Mouse (Mus musculus): ENCODE data around the gene Gprc5d. TPM values are rescaled to one million over a fixed set of nuclear protein-coding genes. Genes with fewer than 3 reads are reported as not detected.
A peak's percentile ranks its signal among the peaks of the same experiment; 100 is the strongest.

The Gprc5d gene
- polyA plus RNA-seq, 1 experiment from 2014 or later = not detected

DNA sequence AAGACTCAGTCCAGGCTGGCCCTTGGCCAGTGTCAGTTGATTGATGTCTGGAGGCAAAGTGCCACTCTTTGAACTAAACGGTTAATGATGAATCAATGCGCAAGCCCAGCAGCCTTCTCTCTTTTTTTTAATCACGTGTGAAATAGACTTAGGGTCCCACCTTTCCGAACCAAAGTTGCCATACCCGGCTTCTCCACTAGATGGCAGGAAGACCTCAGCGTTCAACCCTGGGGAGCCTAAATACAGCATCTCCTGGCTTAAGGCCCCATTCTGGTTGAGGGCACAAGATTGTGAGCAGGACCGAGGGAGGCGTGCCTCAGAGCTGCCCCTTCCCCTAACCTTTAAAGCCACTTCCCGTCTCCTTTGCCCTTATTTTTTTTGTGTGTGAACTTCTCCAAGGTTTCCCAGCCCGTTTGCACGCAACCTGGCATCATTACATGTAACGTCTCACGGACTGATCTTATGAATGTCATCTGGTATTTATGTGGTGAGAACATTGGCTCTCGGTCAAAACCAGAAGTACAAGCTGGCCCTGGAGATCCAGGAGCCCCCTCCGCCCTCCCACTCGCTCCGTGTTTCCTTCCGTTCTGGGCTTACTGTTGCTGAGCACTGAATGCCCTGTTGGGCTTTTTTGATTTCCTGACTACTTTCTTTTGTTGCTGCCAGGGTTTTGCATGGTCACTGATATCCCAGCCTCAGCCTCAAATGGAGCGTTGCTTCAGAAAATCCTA, 30.2 kb downstream of the Gprc5d start:
- H3K4me1 ChIP-seq (ENCODE audit: control insufficient read depth in 2 of 2, insufficient read depth in 2 of 2, low read length in 2 of 2) = no peaks in the 10 kb centered on the region
- peaks cover 3% of the 10 kb centered on the region; the same call in 1 of the 2 replicates for H3K27me3 ChIP-seq (ENCODE audit: control insufficient read depth, insufficient read depth, low read length)
- 0 out of 2 replicates have a peak overlapping the region, but pooled peaks have one; percentile 17 for H3K9ac ChIP-seq (ENCODE audit: low read length)
- H3K36me3 ChIP-seq (ENCODE audit: control insufficient read depth, insufficient read depth, low read length) = no peaks in the 10 kb centered on the region
- WGBS = 27% methylated on average over 19 of the region's 19 CpGs
- peak overlapping the region in 1 of 2 experiments; percentile 2; a peak in 2 of 4 replicates for H3K4me3 ChIP-seq (ENCODE audit: control insufficient read depth in 1 of 2, insufficient read depth in 1 of 2, low read depth in 1 of 2, low read length in 2 of 2)
- peak; percentile 66 for ATAC-seq (ENCODE audit: insufficient number of reproducible peaks, insufficient read depth, low FRiP score, low read depth)
- peak overlapping the region; percentile 46 for H3K4me2 ChIP-seq (ENCODE audit: low read length)
- H3K9me3 ChIP-seq (ENCODE audit: control insufficient read depth, low read length) = no peaks in the 10 kb centered on the region
- no peak overlapping the region for H3K27ac ChIP-seq (replicated peaks in 1 of 2; ENCODE audit: control insufficient read depth in 1 of 2, insufficient read depth in 1 of 2, low read depth in 2 of 2, low read length in 2 of 2)

GRCm38 (mm10) chr6:135085703-135086102, 32.4 kb downstream of the Gprc5d start:
- H3K27me3 ChIP-seq (ENCODE audit: control insufficient read depth, insufficient read depth, low read length) = peaks cover 3% of the 10 kb centered on the region; the same call in 1 of the 2 replicates
- H3K9ac ChIP-seq (ENCODE audit: low read length) = no peak overlapping the region
- 92% methylated on average over 1 of the region's 1 CpGs for WGBS
- H3K4me3 ChIP-seq (ENCODE audit: control insufficient read depth in 1 of 2, insufficient read depth in 1 of 2, low read depth in 1 of 2, low read length in 2 of 2) = no peak overlapping the region
- H3K4me2 ChIP-seq (ENCODE audit: low read length) = no peak overlapping the region
- no peaks in the 10 kb centered on the region for H3K4me1 ChIP-seq (ENCODE audit: control insufficient read depth in 2 of 2, insufficient read depth in 2 of 2, low read length in 2 of 2)
- ATAC-seq (ENCODE audit: insufficient number of reproducible peaks, insufficient read depth, low FRiP score, low read depth) = no peak
- no peaks in the 10 kb centered on the region for H3K36me3 ChIP-seq (ENCODE audit: control insufficient read depth, insufficient read depth, low read length)
- no peak overlapping the region for H3K27ac ChIP-seq (replicated peaks in 1 of 2; ENCODE audit: control insufficient read depth in 1 of 2, insufficient read depth in 1 of 2, low read depth in 2 of 2, low read length in 2 of 2)
- H3K9me3 ChIP-seq (ENCODE audit: control insufficient read depth, low read length) = no peaks in the 10 kb centered on the region

DNA sequence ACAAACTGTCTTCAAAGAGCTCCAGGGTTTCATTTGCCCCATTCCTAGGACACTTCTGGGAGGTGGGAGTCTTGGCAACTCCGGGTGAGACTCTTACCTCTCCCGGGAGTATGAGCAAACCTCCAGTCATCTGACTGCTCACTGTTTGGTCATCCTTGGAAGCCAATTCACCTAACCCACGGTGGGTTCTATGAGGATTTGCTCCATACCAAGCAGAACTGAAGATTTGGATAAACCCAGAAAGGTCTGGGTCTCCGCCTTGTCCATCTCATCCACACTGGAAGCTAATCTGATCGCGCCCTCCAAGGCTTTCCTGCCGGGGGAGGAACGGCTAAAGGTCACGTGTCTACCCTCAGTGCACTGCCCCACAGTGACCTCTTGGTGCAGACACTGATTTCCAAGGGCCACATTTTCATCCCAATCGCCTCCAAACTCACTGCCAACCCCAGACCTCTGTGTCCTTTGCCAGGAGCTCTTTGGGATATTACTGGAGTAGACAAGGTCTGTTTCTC, 34.0 kb downstream of the Gprc5d start:
- Histone ChIP-seq H3K9me3 (ENCODE audit: control insufficient read depth, low read length) (no peaks in the 10 kb centered on the region), H3K27ac (replicated peaks in 1 of 2; ENCODE audit: control insufficient read depth in 1 of 2, insufficient read depth in 1 of 2, low read depth in 2 of 2, low read length in 2 of 2) (no peak overlapping the region), H3K4me1 (ENCODE audit: control insufficient read depth in 2 of 2, insufficient read depth in 2 of 2, low read length in 2 of 2) (no peaks in the 10 kb centered on the region), H3K36me3 (ENCODE audit: control insufficient read depth, insufficient read depth, low read length) (no peaks in the 10 kb centered on the region), H3K4me3 (ENCODE audit: control insufficient read depth in 1 of 2, insufficient read depth in 1 of 2, low read depth in 1 of 2, low read length in 2 of 2) (no peak overlapping the region), H3K4me2 (ENCODE audit: low read length) (no peak overlapping the region), H3K27me3 (ENCODE audit: control insufficient read depth, insufficient read depth, low read length) (peaks cover 1% of the 10 kb centered on the region; the same call in 1 of the 2 replicates), H3K9ac (ENCODE audit: low read length) (no peak overlapping the region)
- 62% methylated on average over 10 of the region's 10 CpGs for WGBS
- no peak for ATAC-seq (ENCODE audit: insufficient number of reproducible peaks, insufficient read depth, low FRiP score, low read depth)

GRCm38 (mm10) chr6:135078420-135078819, 39.7 kb downstream of the Gprc5d start:
- H3K4me3 ChIP-seq (ENCODE audit: control insufficient read depth in 1 of 2, insufficient read depth in 1 of 2, low read depth in 1 of 2, low read length in 2 of 2) = no peak overlapping the region
- no peaks in the 10 kb centered on the region for H3K9me3 ChIP-seq (ENCODE audit: control insufficient read depth, low read length)
- H3K4me2 ChIP-seq (ENCODE audit: low read length) = no peak overlapping the region
- no peak overlapping the region for H3K9ac ChIP-seq (ENCODE audit: low read length)
- H3K4me1 ChIP-seq (ENCODE audit: control insufficient read depth in 2 of 2, insufficient read depth in 2 of 2, low read length in 2 of 2) = no peaks in the 10 kb centered on the region
- no peaks in the 10 kb centered on the region for H3K36me3 ChIP-seq (ENCODE audit: control insufficient read depth, insufficient read depth, low read length)
- no peaks in the 10 kb centered on the region for H3K27me3 ChIP-seq (ENCODE audit: control insufficient read depth, insufficient read depth, low read length)
- 43% methylated on average over 12 of the region's 12 CpGs for WGBS
- no peak overlapping the region for H3K27ac ChIP-seq (replicated peaks in 1 of 2; ENCODE audit: control insufficient read depth in 1 of 2, insufficient read depth in 1 of 2, low read depth in 2 of 2, low read length in 2 of 2)
- ATAC-seq (ENCODE audit: insufficient number of reproducible peaks, insufficient read depth, low FRiP score, low read depth) = no peak

DNA sequence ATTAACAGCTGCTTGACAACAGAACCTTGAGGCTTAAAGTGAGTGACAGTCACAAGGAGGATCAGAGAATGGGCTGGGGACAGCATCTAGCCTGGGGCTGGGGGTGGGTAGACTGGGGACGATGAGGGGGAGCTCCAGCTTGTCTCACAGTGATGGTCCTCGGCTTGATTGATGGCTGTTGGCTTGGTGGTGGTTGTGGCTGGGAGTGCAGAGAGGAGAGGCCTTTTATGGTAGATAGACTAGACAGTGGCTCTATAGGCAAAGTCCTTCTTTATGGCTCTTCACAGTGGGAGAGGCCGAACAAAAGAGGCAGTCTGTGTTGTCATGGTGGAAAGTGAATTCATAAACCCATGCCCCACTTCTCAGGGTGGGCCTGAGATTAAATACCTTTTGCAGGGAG, 41.9 kb downstream of the Gprc5d start:
- ATAC-seq (ENCODE audit: insufficient number of reproducible peaks, insufficient read depth, low FRiP score, low read depth) = no peak
- no peaks in the 10 kb centered on the region for H3K27me3 ChIP-seq (ENCODE audit: control insufficient read depth, insufficient read depth, low read length)
- no peaks in the 10 kb centered on the region; a peak in 1 of 4 replicates for H3K4me1 ChIP-seq (ENCODE audit: control insufficient read depth in 2 of 2, insufficient read depth in 2 of 2, low read length in 2 of 2)
- H3K4me3 ChIP-seq (ENCODE audit: control insufficient read depth in 1 of 2, insufficient read depth in 1 of 2, low read depth in 1 of 2, low read length in 2 of 2) = no peak overlapping the region
- H3K36me3 ChIP-seq (ENCODE audit: control insufficient read depth, insufficient read depth, low read length) = no peaks in the 10 kb centered on the region
- no peak overlapping the region for H3K27ac ChIP-seq (replicated peaks in 1 of 2; ENCODE audit: control insufficient read depth in 1 of 2, insufficient read depth in 1 of 2, low read depth in 2 of 2, low read length in 2 of 2)
- no peak overlapping the region for H3K9ac ChIP-seq (ENCODE audit: low read length)
- H3K4me2 ChIP-seq (ENCODE audit: low read length) = no peak overlapping the region
- no peaks in the 10 kb centered on the region for H3K9me3 ChIP-seq (ENCODE audit: control insufficient read depth, low read length)
- WGBS = 66% methylated on average over 3 of the region's 3 CpGs

DNA sequence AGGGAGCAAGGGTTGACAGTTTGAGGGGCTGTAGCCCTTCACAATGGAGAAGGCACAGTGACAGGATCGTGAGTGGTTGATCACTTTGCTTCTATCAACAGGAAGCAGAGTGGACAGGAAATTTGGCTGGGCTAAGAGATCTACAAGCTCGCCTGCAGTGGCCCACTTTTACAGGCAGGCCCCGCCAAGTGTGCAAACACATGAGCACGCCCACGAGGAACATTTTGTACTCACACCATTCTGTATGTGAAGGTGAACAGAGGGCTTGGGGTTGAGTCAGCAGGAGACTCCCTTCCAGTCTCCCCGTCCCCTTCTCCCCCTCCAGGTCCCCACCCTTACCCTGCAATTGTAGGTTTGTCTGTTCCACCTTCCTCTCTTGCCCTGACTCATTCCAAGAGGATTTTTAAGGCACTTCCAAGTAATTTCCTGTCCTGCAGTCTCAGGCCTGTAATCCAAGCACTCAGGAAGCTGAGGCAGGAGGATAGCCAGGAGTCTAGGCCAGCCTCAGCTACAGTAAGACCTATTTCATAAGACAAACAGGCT, 43.6 kb downstream of the Gprc5d start:
- no peak for ATAC-seq (ENCODE audit: insufficient number of reproducible peaks, insufficient read depth, low FRiP score, low read depth)
- no peak overlapping the region for H3K4me3 ChIP-seq (ENCODE audit: control insufficient read depth in 1 of 2, insufficient read depth in 1 of 2, low read depth in 1 of 2, low read length in 2 of 2)
- H3K4me2 ChIP-seq (ENCODE audit: low read length) = no peak overlapping the region
- H3K4me1 ChIP-seq (ENCODE audit: control insufficient read depth in 2 of 2, insufficient read depth in 2 of 2, low read length in 2 of 2) = no peaks in the 10 kb centered on the region; a peak in 1 of 4 replicates
- no peaks in the 10 kb centered on the region for H3K9me3 ChIP-seq (ENCODE audit: control insufficient read depth, low read length)
- H3K9ac ChIP-seq (ENCODE audit: low read length) = no peak overlapping the region
- H3K27ac ChIP-seq (replicated peaks in 1 of 2; ENCODE audit: control insufficient read depth in 1 of 2, insufficient read depth in 1 of 2, low read depth in 2 of 2, low read length in 2 of 2) = no peak overlapping the region
- WGBS = 66% methylated on average over 6 of the region's 6 CpGs
- no peaks in the 10 kb centered on the region for H3K27me3 ChIP-seq (ENCODE audit: control insufficient read depth, insufficient read depth, low read length)
- H3K36me3 ChIP-seq (ENCODE audit: control insufficient read depth, insufficient read depth, low read length) = no peaks in the 10 kb centered on the region

- Histone ChIP-seq H3K9me3 (ENCODE audit: control insufficient read depth, low read length) (no peaks in the 10 kb centered on the region), H3K4me2 (ENCODE audit: low read length) (no peak overlapping the region), H3K27me3 (ENCODE audit: control insufficient read depth, insufficient read depth, low read length) (no peaks in the 10 kb centered on the region), H3K9ac (ENCODE audit: low read length) (no peak overlapping the region), H3K27ac (replicated peaks in 1 of 2; ENCODE audit: control insufficient read depth in 1 of 2, insufficient read depth in 1 of 2, low read depth in 2 of 2, low read length in 2 of 2) (no peak overlapping the region), H3K36me3 (ENCODE audit: control insufficient read depth, insufficient read depth, low read length) (no peaks in the 10 kb centered on the region), H3K4me1 (ENCODE audit: control insufficient read depth in 2 of 2, insufficient read depth in 2 of 2, low read length in 2 of 2) (peaks cover 9 to 13% of the 10 kb centered on the region in 2 experiments; a peak in 3 of 4 replicates), H3K4me3 (ENCODE audit: control insufficient read depth in 1 of 2, insufficient read depth in 1 of 2, low read depth in 1 of 2, low read length in 2 of 2) (no peak overlapping the region)
- ATAC-seq (ENCODE audit: insufficient number of reproducible peaks, insufficient read depth, low FRiP score, low read depth) = no peak
- WGBS = 65% methylated on average over 2 of the region's 2 CpGs
These were observed 47.7 kb downstream of the Gprc5d start for GRCm38 (mm10) chr6:135070347-135070746.

Measured in heart, embryonic 14.5 days (tissue).